Mouse (Mus musculus) lung, postnatal 0 days (tissue): ENCODE data around the gene Ezh2. TPM values are rescaled to one million over a fixed set of nuclear protein-coding genes. Genes with fewer than 3 reads are reported as not detected.
"Not testable (repeated sequence)": the region's sequence is repeated elsewhere in the genome, so short reads cannot be mapped to it uniquely, and the experiment has no call there.

ENCODE experiments used
- ATAC-seq: fragments of 200-750 bp; cut with Nextera tagmentation; 2 replicates; pipeline ENCODE4 v1.8.0; 2017; ENCODE audit warnings: moderate library complexity
- DNase-seq: peaks from one replicate; pipeline ENCODE4 v3.0.0-alpha.2; 2016; ENCODE audit warnings: low spot score
- H3K27ac ChIP-seq: fragments of 300-500 bp; sonication (generic); 2 replicates; pipeline ENCODE4 v1.5.1; 2014; ENCODE audit warnings: antibody characterized with exemption, mild to moderate bottlenecking, low read length, mixed read lengths
- H3K27me3 ChIP-seq: fragments of 300-500 bp; sonication (generic); replicated peaks from 2 replicates; pipeline ENCODE4 v1.6.1; 2014; ENCODE audit warnings: low read length, mixed read lengths; ENCODE audit not compliant: insufficient read depth
- H3K36me3 ChIP-seq: fragments of 300-500 bp; sonication (generic); 2 replicates; pipeline ENCODE4 v1.6.1; 2014; ENCODE audit warnings: low read length, mixed read lengths; ENCODE audit not compliant: insufficient read depth
- H3K4me1 ChIP-seq: fragments of 300-500 bp; sonication (generic); 2 replicates; pipeline ENCODE4 v1.6.1; 2014; ENCODE audit warnings: antibody characterized with exemption, low read depth, low read length, mixed read lengths; ENCODE audit not compliant: insufficient read depth
- H3K4me2 ChIP-seq: fragments of 300-500 bp; sonication (generic); replicated peaks from 2 replicates; pipeline ENCODE4 v1.6.1; 2014; ENCODE audit warnings: low read depth, mild to moderate bottlenecking, low read length, moderate library complexity, mixed read lengths
- H3K4me3 ChIP-seq: fragments of 300-500 bp; sonication (generic); 2 replicates; pipeline ENCODE4 v1.5.1; 2014; ENCODE audit warnings: low read depth, low read length
- H3K9ac ChIP-seq: fragments of 300-500 bp; sonication (generic); replicated peaks from 2 replicates; pipeline ENCODE4 v1.6.1; 2014; ENCODE audit warnings: low read depth, mild to moderate bottlenecking
- H3K9me3 ChIP-seq: fragments of 300-500 bp; sonication (generic); 2 replicates; pipeline ENCODE4 v1.6.1; 2016; ENCODE audit warnings: low read length, mixed read lengths
- CTCF ChIP-seq: IDR thresholded peaks from 2 replicates; pipeline ENCODE4 v1.5.1; 2016; ENCODE audit warnings: antibody characterized with exemption, mild to moderate bottlenecking
- EP300 ChIP-seq: IDR thresholded peaks from 2 replicates; pipeline ENCODE4 v1.6.1; 2016; ENCODE audit warnings: antibody characterized with exemption, mild to moderate bottlenecking, control low read depth
- WGBS: fragments of 180-500 bp; shearing (Covaris S2); extraction: QIAGEN DNeasy Blood & Tissue Kit; methylation state at CpG from one replicate; pipeline ENCODE4 v1.1.7; 2014; 5-methylcytosine and 5-hydroxymethylcytosine counted together
- polyA plus RNA-seq: library from polyadenylated mRNA; unstranded; fragments of >200 nt; fragmentation: Nextera tagmentation; extraction: Ambion mirVana; gene quantifications from 2 replicates; pipeline ENCODE4 v1.2.1, GENCODE M21; 2015

Gene Ezh2
- polyA plus RNA-seq, 1 experiment from 2014 or later: 22.5 TPM

DNA sequence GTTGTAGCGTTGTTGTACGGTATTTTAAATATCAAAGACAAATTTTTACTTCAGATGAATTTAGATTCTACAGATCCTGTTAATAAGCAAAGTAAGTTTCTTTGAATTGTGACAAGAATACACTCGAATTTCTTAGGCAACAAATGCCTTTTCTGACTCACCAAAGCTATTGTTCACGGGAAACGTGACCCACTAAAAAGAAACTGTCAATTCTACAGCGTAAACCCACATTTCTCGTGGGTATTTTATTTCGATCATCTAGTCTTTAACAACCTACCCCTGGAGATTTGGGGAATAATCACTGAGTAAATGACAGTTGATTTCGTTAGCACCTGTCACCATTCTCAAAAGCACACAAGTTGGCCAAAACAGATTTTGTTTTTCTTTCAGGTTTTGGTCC, 1.6 kb downstream of the Ezh2 start:
- TF ChIP-seq EP300 (no peak), CTCF (no peak)

DNA sequence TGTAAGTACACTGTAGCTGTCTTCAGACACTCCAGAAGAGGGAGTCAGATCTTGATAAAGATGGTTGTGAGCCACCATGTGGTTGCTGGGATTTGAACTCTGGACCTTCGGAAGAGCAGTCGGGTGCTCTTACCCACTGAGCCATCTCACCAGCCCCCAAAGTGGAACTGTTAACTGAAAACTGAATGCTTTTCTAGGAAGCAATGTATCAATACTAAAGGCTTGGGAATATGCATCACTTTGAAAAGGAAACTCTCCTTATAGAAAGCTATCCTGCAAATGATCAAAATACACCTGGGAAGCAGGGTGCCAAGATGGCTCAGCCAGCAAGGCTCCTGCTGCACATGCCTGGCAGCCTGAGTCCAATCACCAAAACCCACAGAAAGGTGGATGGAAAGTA, 7.8 kb downstream of the Ezh2 start:
- H3K4me1 ChIP-seq, H3K36me3 ChIP-seq, H3K4me2 ChIP-seq, DNase-seq, H3K4me3 ChIP-seq, H3K9ac ChIP-seq, H3K27me3 ChIP-seq, H3K9me3 ChIP-seq, H3K27ac ChIP-seq, ATAC-seq: not testable (repeated sequence)
- 96% methylated on average over 2 of the region's 2 CpGs for WGBS

More for the DNA sequence above, 1.6 kb downstream of the Ezh2 start:
- Histone ChIP-seq H3K27ac (peak overlapping the region; percentile 98), H3K4me1 (no peaks in the 10 kb centered on the region), H3K27me3 (no peaks in the 10 kb centered on the region), H3K4me3 (peak overlapping the region; percentile 96), H3K4me2 (peak overlapping the region; percentile 83), H3K36me3 (no peaks in the 10 kb centered on the region), H3K9ac (peak overlapping the region; percentile 90), H3K9me3 (no peaks in the 10 kb centered on the region)
- DNase-seq (no peak), ATAC-seq (no peak)
- 4% methylated on average over 9 of the region's 9 CpGs for WGBS

DNA sequence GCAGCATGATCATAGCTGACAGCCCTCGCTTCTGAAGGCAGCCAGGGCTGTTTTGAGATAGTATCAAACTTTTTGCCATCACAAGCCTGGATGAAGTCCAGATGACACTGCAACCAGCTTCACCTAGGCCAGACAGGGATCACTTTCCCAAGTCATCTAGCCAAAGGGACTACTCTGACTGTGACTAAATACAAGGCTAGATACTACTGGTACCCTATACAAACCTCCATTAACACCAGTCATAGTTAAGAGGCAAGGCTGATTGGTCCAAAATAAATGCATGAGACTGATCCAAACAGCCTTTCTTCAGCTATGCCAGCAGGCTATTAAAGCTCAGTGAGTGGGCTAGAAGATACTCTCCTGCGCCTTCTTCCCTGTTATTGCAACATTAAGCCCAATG, 22.3 kb downstream of the Ezh2 start:
- Histone ChIP-seq H3K4me1 (no peaks in the 10 kb centered on the region), H3K36me3 (peaks cover 7% of the 10 kb centered on the region), H3K27me3 (no peaks in the 10 kb centered on the region), H3K9me3 (no peaks in the 10 kb centered on the region), H3K9ac (no peak overlapping the region), H3K27ac (no peak overlapping the region), H3K4me3 (no peak overlapping the region), H3K4me2 (no peak overlapping the region)
- TF ChIP-seq EP300 (no peak), CTCF (no peak)
- DNase-seq: no peak
- WGBS: 98% methylated on average over 2 of the region's 2 CpGs
- no peak for ATAC-seq

DNA sequence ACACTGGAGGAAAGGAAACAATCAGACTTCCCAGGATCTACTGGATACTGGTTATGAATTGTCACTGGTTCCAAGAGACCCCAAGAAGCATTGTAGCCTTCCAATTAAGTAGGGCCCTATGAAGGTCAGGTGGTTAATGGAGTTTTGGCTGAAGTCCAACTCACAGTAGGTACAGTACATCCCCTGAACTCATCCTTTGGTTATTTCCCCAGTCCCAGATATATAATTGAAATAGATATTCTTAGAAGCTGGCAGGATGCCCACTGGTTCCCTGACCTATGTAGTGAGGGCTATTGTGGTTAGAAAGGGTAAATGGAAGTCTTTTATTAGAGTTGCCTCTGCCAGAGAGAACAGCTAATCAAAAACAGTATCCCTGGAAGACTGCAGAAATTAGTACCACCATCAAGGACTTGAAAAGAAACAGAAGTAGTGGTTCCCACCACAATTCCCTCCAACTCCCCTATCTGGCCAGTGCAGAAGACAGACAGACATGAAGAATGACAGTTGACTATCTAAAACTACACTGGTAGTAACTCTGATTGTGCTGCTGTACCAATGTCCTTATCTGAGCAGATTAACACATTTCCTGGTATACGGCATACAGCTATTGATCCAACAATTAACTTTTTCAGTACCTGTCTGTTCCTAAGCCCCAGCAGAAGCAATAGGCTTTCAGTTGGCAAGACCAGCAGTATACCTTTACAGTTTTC, 29.7 kb downstream of the Ezh2 start:
- Histone ChIP-seq H3K4me2 (no peak overlapping the region), H3K9me3 (no peaks in the 10 kb centered on the region), H3K27me3 (no peaks in the 10 kb centered on the region), H3K4me3 (no peak overlapping the region), H3K36me3 (peaks cover 7% of the 10 kb centered on the region), H3K9ac (no peak overlapping the region), H3K4me1 (no peaks in the 10 kb centered on the region), H3K27ac (no peak overlapping the region)
- DNase-seq (no peak), ATAC-seq (no peak)
- WGBS: 72% methylated on average over 1 of the region's 1 CpGs
- no peak for TF ChIP-seq CTCF
- no peak for TF ChIP-seq EP300

DNA sequence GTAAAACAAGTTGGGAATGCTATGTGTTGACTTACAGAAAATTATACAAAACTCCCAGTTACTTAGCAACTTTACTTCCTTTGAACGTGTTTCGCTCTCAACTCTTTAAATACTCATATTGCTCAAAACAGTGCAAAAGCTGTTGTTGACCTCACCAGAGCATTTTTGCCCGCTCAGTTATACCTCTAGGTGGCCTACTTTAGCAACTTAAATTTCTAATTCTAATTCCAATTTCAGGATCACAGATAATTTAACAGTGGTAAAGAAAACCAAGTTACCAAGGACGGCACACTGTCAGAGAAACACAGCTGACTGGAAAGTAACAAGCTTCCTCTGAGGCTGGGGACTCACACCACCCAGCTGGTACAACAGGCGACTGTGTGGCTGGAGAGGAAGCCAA, 33.7 kb downstream of the Ezh2 start:
- Histone ChIP-seq H3K36me3 (0 out of 2 replicates have a peak, but pooled peaks cover 4% of the 10 kb centered on the region), H3K27me3 (no peaks in the 10 kb centered on the region), H3K4me3 (no peak overlapping the region), H3K27ac (no peak overlapping the region), H3K9me3 (no peaks in the 10 kb centered on the region), H3K4me1 (no peaks in the 10 kb centered on the region), H3K9ac (no peak overlapping the region), H3K4me2 (no peak overlapping the region)
- DNase-seq (peak; percentile 51), ATAC-seq (peak; percentile 25; the same call in 1 of the 2 replicates)
- 77% methylated on average over 5 of the region's 5 CpGs for WGBS
- TF ChIP-seq CTCF (peak; percentile 56), EP300 (no peak)

DNA sequence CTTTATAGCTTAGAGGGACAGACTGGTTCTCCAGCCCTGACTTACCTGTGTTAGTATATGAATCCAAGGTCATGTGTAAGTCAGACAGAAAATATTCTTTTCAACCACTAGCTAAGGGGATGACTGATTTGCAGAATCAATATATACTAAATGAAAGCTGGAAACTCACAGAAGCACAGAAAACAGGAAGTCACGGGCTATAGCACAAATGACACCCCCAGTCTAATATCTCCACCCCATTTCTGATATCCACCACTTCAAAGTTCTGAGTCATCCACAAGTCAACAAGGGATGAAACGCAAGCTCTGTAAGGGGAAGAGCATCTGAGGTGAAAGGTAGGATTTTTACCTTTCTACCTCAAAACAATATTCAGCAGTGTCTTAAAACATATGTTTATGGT, 34.3 kb downstream of the Ezh2 start:
- no peaks in the 10 kb centered on the region for H3K9me3 ChIP-seq
- DNase-seq (no peak), ATAC-seq (no peak)
- WGBS: 73% methylated on average over 2 of the region's 2 CpGs
- TF ChIP-seq CTCF: no peak
- no peak for TF ChIP-seq EP300
- H3K9ac ChIP-seq: no peak overlapping the region
- no peaks in the 10 kb centered on the region for H3K4me1 ChIP-seq
- no peak overlapping the region for H3K27ac ChIP-seq
- H3K27me3 ChIP-seq: no peaks in the 10 kb centered on the region
- 0 out of 2 replicates have a peak, but pooled peaks cover 4% of the 10 kb centered on the region for H3K36me3 ChIP-seq
- H3K4me2 ChIP-seq: no peak overlapping the region
- H3K4me3 ChIP-seq: no peak overlapping the region
